Mouse (Mus musculus): ENCODE data around the gene Map4. TPM values are rescaled to one million over a fixed set of nuclear protein-coding genes. Genes with fewer than 3 reads are reported as not detected.

The Map4 gene
- 60.9 and 66.5 TPM in 2 replicates for polyA plus RNA-seq (2016; fragmentation: Nextera tagmentation; extraction: Ambion mirVana)

DNA sequence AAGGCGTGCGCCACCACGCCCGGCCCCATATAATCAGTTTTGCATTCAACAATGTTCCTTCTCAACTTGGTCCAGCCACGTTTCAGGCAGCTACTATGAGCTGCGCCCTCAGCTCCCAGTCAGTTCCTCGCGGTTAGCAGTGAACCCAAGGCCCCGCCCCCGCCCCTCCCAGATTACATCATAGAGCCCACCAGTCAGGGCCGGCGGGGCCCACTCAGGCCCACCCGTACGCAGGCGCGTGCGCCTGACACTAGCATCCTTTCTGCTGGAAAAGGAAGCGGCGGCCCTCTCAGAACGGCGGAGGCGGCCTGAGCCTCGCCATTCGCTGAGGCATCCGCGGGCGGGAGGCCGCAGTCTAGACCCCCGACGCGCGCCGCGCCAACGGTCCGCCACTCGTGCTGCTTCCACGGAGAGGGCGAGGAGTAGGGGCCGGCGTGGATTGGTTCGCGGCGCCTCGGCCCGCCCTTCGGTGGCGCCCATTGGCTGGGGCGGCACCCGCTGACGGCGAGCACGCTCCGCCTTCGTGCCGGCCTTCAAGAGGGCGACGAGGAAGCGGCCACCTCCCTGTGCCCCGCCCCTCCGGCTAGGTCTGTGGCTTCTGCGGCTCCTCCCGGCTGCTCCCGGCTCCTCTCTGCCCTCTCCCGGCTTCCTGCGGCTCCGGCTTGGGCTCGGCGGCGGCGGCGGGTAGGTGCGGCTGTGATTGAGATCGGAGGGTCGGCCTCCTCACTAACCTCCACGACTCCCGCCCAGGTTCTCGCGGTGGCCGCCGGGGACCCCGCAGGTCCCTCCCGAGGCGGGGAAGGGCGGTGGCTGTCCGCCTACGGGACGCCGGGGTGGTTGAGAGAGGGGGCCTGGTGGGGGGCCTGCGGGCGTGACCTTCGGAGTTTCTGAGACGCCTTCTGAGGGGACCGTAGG, at the start of gene Map4:
TSS of gene Map4 (plus strand) at position 204 of the 915 bp plus-strand sequence.
- Histone ChIP-seq H3K4me3 (peak within 1 kb of the TSS; percentile 84), H3K27me3 (no peaks in the 10 kb centered on the region), H3K27ac (peak within 1 kb of the TSS; percentile 95), H3K9ac (peak within 1 kb of the TSS; percentile 85), H3K4me1 (peaks cover 11% of the 10 kb centered on the region; the same call in 1 of the 2 replicates), H3K36me3 (no peaks in the 10 kb centered on the region), H3K9me3 (no peaks in the 10 kb centered on the region), H3K4me2 (replicated peaks) (peak within 1 kb of the TSS; percentile 79)
- peak; percentile 98 for ATAC-seq (ENCODE audit: insufficient number of reproducible peaks, insufficient read depth, low FRiP score, low TSS enrichment)
- WGBS, result under 1% methylated on average over 94 of the region's 94 CpGs

DNA sequence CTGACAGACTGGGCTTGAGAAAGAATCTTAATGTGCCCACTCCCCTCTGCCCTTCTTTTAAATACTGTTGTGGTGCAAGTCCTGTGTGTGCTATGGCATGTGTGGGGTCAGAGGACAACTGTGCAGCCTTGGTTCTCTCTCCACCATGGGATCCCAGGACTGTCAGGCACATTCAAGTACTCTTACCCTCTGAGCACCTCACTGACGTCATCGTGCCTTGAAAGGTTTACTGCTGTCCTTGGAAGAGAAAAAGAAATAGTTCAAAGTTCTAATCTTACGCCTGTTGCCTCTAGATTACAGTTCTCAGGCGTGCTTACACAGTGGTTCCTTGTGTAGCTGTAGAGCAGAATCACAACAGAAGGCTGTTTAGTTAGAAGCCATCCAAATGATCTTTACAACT, 45.0 kb upstream of the Map4 start:
- no peaks in the 10 kb centered on the region for H3K9me3 ChIP-seq
- no peak for ATAC-seq (ENCODE audit: insufficient number of reproducible peaks, insufficient read depth, low FRiP score, low TSS enrichment)
- H3K27ac ChIP-seq, result no peak overlapping the region
- H3K4me3 ChIP-seq, result no peak overlapping the region
- peaks cover 99% of the 10 kb centered on the region for H3K36me3 ChIP-seq
- H3K27me3 ChIP-seq, result no peaks in the 10 kb centered on the region
- H3K4me2 ChIP-seq (replicated peaks), result no peak overlapping the region
- H3K4me1 ChIP-seq, result no peaks in the 10 kb centered on the region
- no peak overlapping the region for H3K9ac ChIP-seq
- 77% methylated on average over 4 of the region's 4 CpGs for WGBS

DNA sequence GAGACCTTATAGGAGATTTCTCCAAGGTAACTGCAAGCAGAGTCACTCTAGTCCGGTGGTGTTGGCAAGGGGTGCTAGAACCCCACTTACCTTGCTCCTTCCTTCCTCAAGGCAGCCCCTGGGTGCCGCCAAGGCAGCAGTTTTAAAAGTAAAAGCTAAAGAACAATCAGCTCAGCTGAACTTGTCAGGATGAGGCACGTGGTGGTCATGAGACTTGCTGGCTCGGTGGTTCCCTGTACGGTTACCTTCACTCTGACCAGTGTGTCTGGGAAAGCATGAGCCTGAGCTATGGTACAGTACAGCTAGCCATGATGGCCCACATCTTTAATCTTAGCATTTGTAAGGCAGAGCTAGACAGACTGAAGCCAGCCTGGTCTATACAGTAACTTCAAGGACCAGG, 43.9 kb upstream of the Map4 start:
- Histone ChIP-seq H3K4me3 (no peak overlapping the region), H3K4me1 (no peaks in the 10 kb centered on the region), H3K27me3 (no peaks in the 10 kb centered on the region), H3K4me2 (replicated peaks) (no peak overlapping the region), H3K9ac (no peak overlapping the region), H3K36me3 (peaks cover 99% of the 10 kb centered on the region), H3K27ac (no peak overlapping the region), H3K9me3 (no peaks in the 10 kb centered on the region)
- ATAC-seq (ENCODE audit: insufficient number of reproducible peaks, insufficient read depth, low FRiP score, low TSS enrichment), result no peak
- 88% methylated on average over 5 of the region's 5 CpGs for WGBS

DNA sequence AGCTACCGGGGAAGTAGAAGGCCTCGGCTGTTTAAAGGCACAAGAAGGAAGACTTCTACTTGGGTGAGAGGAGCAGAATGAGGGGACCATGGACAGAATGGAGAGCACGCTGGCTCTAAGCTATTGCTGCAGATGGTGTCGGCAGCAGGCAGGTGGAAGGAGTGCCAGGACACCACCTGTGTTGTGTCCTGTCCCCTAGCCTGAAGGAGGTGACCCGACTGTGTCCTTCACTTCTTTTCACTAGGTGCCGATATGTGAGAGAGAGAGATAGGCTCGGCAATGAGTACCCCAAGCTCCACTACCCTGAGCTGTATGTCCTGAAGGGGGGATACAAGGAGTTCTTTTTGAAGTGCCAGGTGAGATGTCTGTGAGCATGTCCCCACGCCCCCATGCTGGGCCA, 39.8 kb upstream of the Map4 start:
- Histone ChIP-seq H3K27me3 (no peaks in the 10 kb centered on the region), H3K4me3 (no peak overlapping the region), H3K4me2 (replicated peaks) (no peak overlapping the region), H3K36me3 (peaks cover 76% of the 10 kb centered on the region), H3K27ac (no peak overlapping the region), H3K4me1 (peaks cover 11% of the 10 kb centered on the region), H3K9me3 (no peaks in the 10 kb centered on the region), H3K9ac (no peak overlapping the region)
- 87% methylated on average over 8 of the region's 8 CpGs for WGBS
- no peak for ATAC-seq (ENCODE audit: insufficient number of reproducible peaks, insufficient read depth, low FRiP score, low TSS enrichment)

DNA sequence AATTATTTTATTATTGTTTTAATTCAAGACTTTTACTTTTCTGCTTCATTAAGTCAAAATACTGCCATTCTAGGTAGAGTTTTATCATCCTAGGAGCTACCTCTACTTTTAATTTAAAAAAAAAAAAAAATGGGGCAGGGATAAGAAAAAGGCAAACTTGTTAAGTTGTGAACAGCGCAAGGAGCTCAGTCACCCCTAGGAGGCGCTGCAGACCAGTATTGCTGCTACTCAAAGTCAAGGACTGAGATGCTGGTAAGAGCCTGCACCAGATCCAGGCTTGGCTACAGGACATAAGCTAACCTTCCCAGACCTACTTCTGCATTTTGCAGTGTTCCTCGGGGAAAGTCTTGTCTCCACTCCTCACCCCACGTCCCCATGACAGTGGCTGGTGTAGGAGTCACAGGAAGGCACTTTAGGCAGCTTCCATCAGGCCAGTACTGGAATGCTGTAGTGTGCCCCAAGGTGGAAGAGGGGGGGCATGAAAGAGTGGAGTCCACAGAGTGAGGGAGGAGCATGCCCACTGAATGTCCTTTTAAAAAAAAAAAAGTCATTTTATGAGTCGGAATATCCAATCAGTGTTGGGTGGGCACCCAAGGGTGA, 38.5 kb upstream of the Map4 start:
- WGBS, result 66% methylated on average over 5 of the region's 5 CpGs
- ATAC-seq (ENCODE audit: insufficient number of reproducible peaks, insufficient read depth, low FRiP score, low TSS enrichment), result no peak
- peaks cover 68% of the 10 kb centered on the region for H3K36me3 ChIP-seq
- no peaks in the 10 kb centered on the region for H3K9me3 ChIP-seq
- H3K4me2 ChIP-seq (replicated peaks), result no peak overlapping the region
- no peak overlapping the region for H3K4me3 ChIP-seq
- H3K27me3 ChIP-seq, result no peaks in the 10 kb centered on the region
- no peak overlapping the region for H3K9ac ChIP-seq
- no peak overlapping the region for H3K27ac ChIP-seq
- H3K4me1 ChIP-seq, result peaks cover 11% of the 10 kb centered on the region

DNA sequence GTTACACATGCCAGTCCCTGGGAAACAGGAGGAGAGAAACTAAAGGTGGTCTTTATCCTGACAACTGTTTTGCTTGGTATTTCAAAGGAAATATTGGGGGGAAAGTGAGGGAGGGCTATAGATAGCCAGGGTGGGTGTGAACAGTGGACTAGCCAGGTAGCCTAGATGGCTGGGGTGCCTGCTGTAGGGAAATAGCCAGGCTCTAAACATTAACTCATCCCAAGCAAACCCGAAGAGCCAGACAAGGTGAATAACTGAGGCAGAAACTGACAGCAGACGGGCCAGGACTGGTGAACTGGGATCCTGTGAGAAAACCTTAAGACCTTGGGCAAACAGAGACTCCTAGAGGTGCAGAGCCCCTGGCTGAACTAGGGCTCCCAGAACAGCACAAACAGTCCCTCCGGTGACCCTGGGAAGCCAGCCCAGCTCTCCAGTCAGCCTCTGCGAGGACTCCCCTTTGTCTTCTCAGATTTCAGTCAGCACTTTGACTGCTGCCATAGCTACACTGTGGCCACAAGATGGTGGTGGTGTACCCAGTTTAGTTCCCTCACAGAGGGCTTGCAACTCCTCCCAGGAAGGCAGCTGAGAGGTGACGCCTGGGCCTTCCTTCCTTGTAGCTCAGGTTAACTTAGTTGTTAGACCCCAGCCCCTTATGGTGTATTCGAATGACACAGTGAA, 36.7 kb upstream of the Map4 start:
- no peaks in the 10 kb centered on the region for H3K27me3 ChIP-seq
- peak overlapping the region; percentile 28; the same call in 1 of the 2 replicates for H3K9ac ChIP-seq
- 25% methylated on average over 6 of the region's 6 CpGs for WGBS
- peaks cover 11% of the 10 kb centered on the region for H3K4me1 ChIP-seq
- peak overlapping the region; percentile 77 for H3K27ac ChIP-seq
- ATAC-seq (ENCODE audit: insufficient number of reproducible peaks, insufficient read depth, low FRiP score, low TSS enrichment), result peak; percentile 81
- H3K9me3 ChIP-seq, result no peaks in the 10 kb centered on the region
- H3K4me3 ChIP-seq, result no peak overlapping the region
- 0 out of 2 replicates have a peak overlapping the region, but pooled peaks have one; percentile 3 for H3K4me2 ChIP-seq (replicated peaks)
- peaks cover 50% of the 10 kb centered on the region for H3K36me3 ChIP-seq

DNA sequence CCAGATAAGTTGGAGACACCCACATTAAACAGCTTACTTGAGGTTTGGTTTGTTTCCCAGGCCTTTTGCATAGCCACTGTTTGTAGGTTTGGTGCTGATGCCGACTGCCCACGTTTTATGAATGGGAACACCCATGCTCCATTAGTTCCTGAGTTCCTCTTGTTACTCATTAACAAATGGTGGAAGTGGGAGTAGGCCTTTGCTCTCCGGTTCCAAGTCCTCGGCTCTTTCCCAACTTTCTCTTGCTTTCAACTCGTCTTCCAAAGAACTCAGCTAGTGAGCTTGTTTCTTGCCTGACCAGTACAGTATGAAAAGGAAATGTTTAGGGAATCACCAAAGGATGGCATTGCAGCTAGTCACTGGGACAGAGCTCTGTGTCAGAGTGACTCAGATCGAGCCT, 35.7 kb upstream of the Map4 start:
- no peak overlapping the region for H3K9ac ChIP-seq
- WGBS, result 89% methylated on average over 6 of the region's 6 CpGs
- peaks cover 40% of the 10 kb centered on the region for H3K36me3 ChIP-seq
- H3K4me3 ChIP-seq, result no peak overlapping the region
- ATAC-seq (ENCODE audit: insufficient number of reproducible peaks, insufficient read depth, low FRiP score, low TSS enrichment), result no peak
- H3K4me2 ChIP-seq (replicated peaks), result no peak overlapping the region
- no peak overlapping the region for H3K27ac ChIP-seq
- no peaks in the 10 kb centered on the region for H3K27me3 ChIP-seq
- H3K9me3 ChIP-seq, result no peaks in the 10 kb centered on the region
- peaks cover 11% of the 10 kb centered on the region for H3K4me1 ChIP-seq

DNA sequence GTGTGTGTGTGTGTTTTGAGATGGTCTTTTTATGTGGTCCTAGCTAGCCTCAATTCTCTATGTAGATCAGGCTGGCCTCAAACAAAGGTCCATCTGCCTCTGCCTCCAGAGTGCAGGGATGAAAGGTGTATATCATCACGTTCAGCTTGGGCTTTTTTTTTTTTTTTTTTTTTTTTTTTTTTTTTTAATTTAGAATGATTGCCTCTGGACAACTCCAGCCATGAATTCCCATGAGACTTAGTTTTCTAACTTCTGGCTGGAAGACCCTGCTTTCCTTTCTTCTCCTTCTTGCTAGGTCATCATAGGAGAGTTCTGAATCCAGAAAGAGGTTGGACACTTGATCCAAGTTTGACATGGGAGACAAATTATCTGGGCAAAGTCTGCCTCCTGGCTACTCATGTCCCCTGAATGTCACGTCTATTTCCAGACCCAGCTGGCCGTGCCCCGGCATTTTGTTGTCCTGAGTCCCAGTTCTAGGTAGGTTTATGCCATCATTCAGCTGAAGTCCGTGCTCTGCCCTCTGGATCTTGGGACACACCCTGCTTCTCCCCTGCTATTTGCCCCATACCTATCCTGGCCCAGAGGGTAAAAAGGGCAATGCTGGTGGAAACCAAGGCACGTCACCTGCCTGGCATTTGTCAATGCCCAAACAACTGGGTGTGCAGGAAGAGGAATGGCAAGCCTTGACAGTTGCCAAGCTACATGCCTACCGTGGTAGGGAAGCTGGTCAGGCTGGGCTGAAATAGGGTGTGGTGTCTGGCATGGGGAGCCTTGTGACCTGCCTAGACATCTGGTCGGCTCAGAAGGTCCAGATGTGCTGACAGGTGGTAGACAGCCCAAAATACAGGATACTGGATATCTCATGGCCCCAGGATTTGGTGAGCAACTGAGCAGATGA, 34.8 kb upstream of the Map4 start:
- Histone ChIP-seq H3K27me3 (no peaks in the 10 kb centered on the region), H3K36me3 (peaks cover 31% of the 10 kb centered on the region), H3K4me1 (peaks cover 11% of the 10 kb centered on the region), H3K9me3 (no peaks in the 10 kb centered on the region), H3K27ac (no peak overlapping the region), H3K4me2 (replicated peaks) (no peak overlapping the region), H3K9ac (no peak overlapping the region), H3K4me3 (no peak overlapping the region)
- ATAC-seq (ENCODE audit: insufficient number of reproducible peaks, insufficient read depth, low FRiP score, low TSS enrichment), result no peak
- 86% methylated on average over 8 of the region's 8 CpGs for WGBS

DNA sequence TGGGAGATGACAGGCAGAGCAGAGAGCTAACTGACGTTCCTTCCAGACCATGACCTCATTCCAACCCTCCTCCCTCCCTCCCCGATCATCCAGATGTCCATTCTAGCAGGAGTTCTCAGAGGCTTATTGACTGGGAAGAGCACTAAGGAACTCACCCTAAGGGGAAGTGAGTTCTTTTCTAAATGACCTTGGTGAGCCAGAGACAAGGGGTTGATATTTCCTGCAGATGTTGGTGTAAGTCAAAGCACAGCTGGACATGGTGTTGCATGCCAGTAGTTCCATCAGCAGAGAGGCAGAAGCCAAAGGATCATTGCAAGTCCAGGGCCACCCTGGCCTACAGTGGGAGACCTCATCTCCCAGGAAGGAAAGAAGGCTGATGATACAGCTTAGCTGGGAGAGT, 33.2 kb upstream of the Map4 start:
- Histone ChIP-seq H3K9ac (no peak overlapping the region), H3K27ac (no peak overlapping the region), H3K4me1 (peaks cover 11% of the 10 kb centered on the region), H3K4me3 (no peak overlapping the region), H3K36me3 (peaks cover 17% of the 10 kb centered on the region), H3K4me2 (replicated peaks) (no peak overlapping the region), H3K27me3 (no peaks in the 10 kb centered on the region), H3K9me3 (no peaks in the 10 kb centered on the region)
- 30% methylated on average over 2 of the region's 2 CpGs for WGBS
- no peak for ATAC-seq (ENCODE audit: insufficient number of reproducible peaks, insufficient read depth, low FRiP score, low TSS enrichment)

DNA sequence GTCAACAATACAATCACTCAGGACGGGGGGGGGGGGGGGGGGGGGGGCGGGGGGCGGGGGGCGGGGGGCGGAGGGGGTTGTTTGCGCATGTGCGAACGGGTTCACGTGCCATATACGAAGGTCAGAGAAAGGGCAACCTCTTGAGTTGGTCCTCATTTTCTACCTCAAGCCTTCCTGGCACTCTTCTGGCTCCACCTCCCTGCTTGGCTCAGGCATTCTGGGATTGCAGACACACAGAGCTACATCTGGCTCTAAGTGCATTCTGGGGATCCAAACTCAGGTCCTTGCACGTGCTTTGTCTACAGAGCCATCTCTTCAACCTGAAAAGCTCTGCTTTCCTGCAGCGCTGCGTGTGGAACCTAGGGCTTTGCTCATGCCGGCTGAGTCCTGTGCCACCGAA, 31.9 kb upstream of the Map4 start:
- peaks cover 11% of the 10 kb centered on the region; the same call in 1 of the 2 replicates for H3K36me3 ChIP-seq
- H3K4me1 ChIP-seq, result peaks cover 3% of the 10 kb centered on the region
- no peak overlapping the region for H3K4me3 ChIP-seq
- no peak overlapping the region for H3K4me2 ChIP-seq (replicated peaks)
- H3K27me3 ChIP-seq, result no peaks in the 10 kb centered on the region
- 77% methylated on average over 9 of the region's 15 CpGs for WGBS
- ATAC-seq (ENCODE audit: insufficient number of reproducible peaks, insufficient read depth, low FRiP score, low TSS enrichment), result no peak
- H3K27ac ChIP-seq, result no peak overlapping the region
- no peak overlapping the region for H3K9ac ChIP-seq
- H3K9me3 ChIP-seq, result no peaks in the 10 kb centered on the region

DNA sequence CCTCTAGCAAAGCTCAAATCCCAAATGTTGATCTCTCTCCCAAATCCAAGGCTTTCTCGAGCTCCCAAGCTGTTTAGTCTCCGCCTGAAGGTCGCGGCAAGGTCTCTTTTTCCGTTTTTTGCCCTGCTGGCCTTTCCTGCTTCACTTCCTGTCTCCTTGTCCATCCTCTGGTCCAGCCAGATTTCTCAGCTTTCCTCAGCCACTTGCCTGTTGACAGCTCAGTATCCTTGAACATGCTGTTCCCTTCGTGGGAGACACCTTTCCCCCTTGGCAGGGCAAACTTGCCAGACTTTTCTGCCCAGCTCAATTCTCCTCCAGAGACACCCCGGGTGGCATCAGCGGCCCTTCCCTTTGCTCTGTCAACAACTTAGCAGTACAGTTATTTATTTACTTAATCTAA, 31.5 kb upstream of the Map4 start:
- Histone ChIP-seq H3K27ac (no peak overlapping the region), H3K4me3 (no peak overlapping the region), H3K27me3 (no peaks in the 10 kb centered on the region), H3K9ac (no peak overlapping the region), H3K9me3 (no peaks in the 10 kb centered on the region), H3K36me3 (peaks cover 11% of the 10 kb centered on the region; the same call in 1 of the 2 replicates), H3K4me1 (no peaks in the 10 kb centered on the region), H3K4me2 (replicated peaks) (no peak overlapping the region)
- WGBS, result 61% methylated on average over 8 of the region's 8 CpGs
- no peak for ATAC-seq (ENCODE audit: insufficient number of reproducible peaks, insufficient read depth, low FRiP score, low TSS enrichment)
